Mouse (Mus musculus) liver, adult 2 months (tissue): ENCODE measurements at regions not wholly inside any gene's neighbourhood (a gene's known extent, or its start where the extent isn't known, plus 50 kb on each side); places are given as distances from the start of the nearest gene placed in this dataset.

Experiments
- DNase-seq: peaks from one replicate; pipeline ENCODE4 v3.0.0-alpha.2; 2011; ENCODE audit warnings: low read depth, low spot score; ENCODE audit errors: extremely low read depth
- H3K27ac ChIP-seq: fragments of 200-500 bp; replicated peaks from 2 replicates; pipeline ENCODE4 v1.5.1; 2012; ENCODE audit warnings: low read depth, mild to moderate bottlenecking, control low read depth, inconsistent platforms, low read length; ENCODE audit not compliant: insufficient read depth
- H3K27me3 ChIP-seq: fragments of 200-500 bp; 2 replicates; pipeline ENCODE4 v1.6.1; 2012; ENCODE audit warnings: mild to moderate bottlenecking, moderate library complexity, low read length, inconsistent platforms; ENCODE audit not compliant: control insufficient read depth, insufficient read depth
- H3K36me3 ChIP-seq: fragments of 200-500 bp; 2 replicates; pipeline ENCODE4 v1.6.1; 2012; ENCODE audit warnings: low read length, inconsistent platforms; ENCODE audit not compliant: control insufficient read depth, insufficient read depth
- H3K4me1 ChIP-seq: fragments of 200-500 bp; 2 replicates; pipeline ENCODE4 v1.6.1; 2011; ENCODE audit warnings: low read length; ENCODE audit not compliant: control insufficient read depth, insufficient read depth
- H3K4me3 ChIP-seq: fragments of 200-500 bp; 2 replicates; pipeline ENCODE4 v1.5.1; 2011; ENCODE audit warnings: low read depth, mild to moderate bottlenecking, control low read depth, low read length, moderate library complexity; ENCODE audit not compliant: insufficient read depth
- H3K79me2 ChIP-seq: fragments of 200-500 bp; 2 replicates; pipeline ENCODE4 v1.6.1; 2012; ENCODE audit warnings: inconsistent platforms, mild to moderate bottlenecking, low read length, moderate library complexity; ENCODE audit not compliant: control insufficient read depth, insufficient read depth
- H3K9ac ChIP-seq: fragments of 200-500 bp; 2 replicates; pipeline ENCODE4 v1.6.1; 2012; ENCODE audit warnings: low read depth, mild to moderate bottlenecking, control low read depth, inconsistent platforms, low read length
- CTCF ChIP-seq: fragments of 200-500 bp; IDR thresholded peaks from 2 replicates; pipeline ENCODE4 v1.5.1; 2011; ENCODE audit warnings: low read depth, low read length, control low read depth
- POLR2A ChIP-seq: fragments of 200-500 bp; IDR thresholded peaks from 2 replicates; pipeline ENCODE4 v1.6.1; 2011; ENCODE audit warnings: low read length, control low read depth; ENCODE audit not compliant: insufficient read depth; ENCODE audit errors: extremely low read depth
- WGBS: fragments of 180-500 bp; shearing (Covaris S2); methylation state at CpG from one replicate; pipeline ENCODE4 v1.1.7; 2018; 5-methylcytosine and 5-hydroxymethylcytosine counted together

DNA sequence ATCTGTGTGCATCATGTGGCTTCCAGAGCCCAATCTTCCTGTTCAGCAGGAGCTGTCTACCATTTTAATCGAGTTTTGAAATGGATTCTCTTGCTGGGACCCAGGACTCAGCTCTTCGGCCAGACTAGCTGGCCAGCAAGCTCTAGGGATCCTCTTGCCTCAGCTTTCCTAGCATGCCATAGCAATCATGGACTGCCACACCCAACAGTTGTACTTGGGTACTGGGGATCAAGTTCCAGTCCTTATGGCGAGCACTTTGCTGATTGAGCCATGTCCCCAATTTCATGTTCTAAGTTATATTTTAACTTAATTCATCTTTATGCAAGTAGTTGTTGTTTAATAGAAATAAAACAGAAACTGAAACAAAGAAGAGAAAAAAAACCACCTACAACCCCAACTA, 202.1 kb downstream of the Bmp2 start:
- 65% methylated on average over 3 of the region's 3 CpGs for WGBS
- Histone ChIP-seq H3K27ac (no peak overlapping the region), H3K4me3 (no peak overlapping the region)

DNA sequence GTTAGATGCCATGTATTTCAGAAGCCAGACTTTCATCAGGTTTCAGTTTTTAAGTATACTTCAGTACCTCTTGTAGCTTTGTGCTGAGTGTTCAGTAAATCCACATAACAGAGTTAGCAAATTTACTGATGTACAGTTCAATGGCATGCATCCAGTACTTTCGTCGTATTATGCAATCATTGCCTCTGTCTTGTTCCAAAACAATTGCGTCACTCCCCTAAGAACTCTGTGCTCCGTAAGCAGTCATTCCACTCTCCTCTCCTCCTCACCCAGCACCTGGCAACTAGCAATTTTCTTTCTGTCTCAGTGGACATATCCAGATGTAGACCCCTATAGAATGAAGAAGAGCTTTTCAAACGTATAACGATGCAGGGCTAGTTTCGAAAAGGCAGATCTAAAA, 209.5 kb downstream of the Bmp2 start:
- Histone ChIP-seq H3K79me2 (no peaks in the 10 kb centered on the region), H3K4me1 (peaks cover 3% of the 10 kb centered on the region; the same call in 1 of the 2 replicates), H3K27me3 (no peaks in the 10 kb centered on the region; the same call in 1 of the 2 replicates), H3K9ac (no peak overlapping the region), H3K4me3 (no peak overlapping the region), H3K36me3 (no peaks in the 10 kb centered on the region), H3K27ac (no peak overlapping the region)
- DNase-seq = peak; percentile 97
- 31% methylated on average over 7 of the region's 7 CpGs for WGBS
- TF ChIP-seq CTCF (no peak), POLR2A (no peak)

More for the DNA sequence above, 202.1 kb downstream of the Bmp2 start:
- Histone ChIP-seq H3K4me1 (peaks cover 2% of the 10 kb centered on the region; the same call in 1 of the 2 replicates), H3K36me3 (no peaks in the 10 kb centered on the region), H3K9ac (no peak overlapping the region), H3K27me3 (no peaks in the 10 kb centered on the region), H3K79me2 (no peaks in the 10 kb centered on the region)
- DNase-seq = peak; percentile 27
- TF ChIP-seq POLR2A = no peak
- TF ChIP-seq CTCF = no peak

- H3K36me3 ChIP-seq = no peaks in the 10 kb centered on the region
- H3K27me3 ChIP-seq = no peaks in the 10 kb centered on the region
- H3K27ac ChIP-seq = no peak overlapping the region
- WGBS = 28% methylated on average over 1 of the region's 1 CpGs
- H3K4me3 ChIP-seq = no peak overlapping the region
- H3K4me1 ChIP-seq = no peaks in the 10 kb centered on the region; the same call in 1 of the 2 replicates
- DNase-seq = peak; percentile 92
- no peak overlapping the region for H3K9ac ChIP-seq
- no peaks in the 10 kb centered on the region for H3K79me2 ChIP-seq
- TF ChIP-seq CTCF (no peak), POLR2A (no peak)
Measured at GRCm38 (mm10) chr2:133768546-133768945, 216.6 kb downstream of the Bmp2 start.

DNA sequence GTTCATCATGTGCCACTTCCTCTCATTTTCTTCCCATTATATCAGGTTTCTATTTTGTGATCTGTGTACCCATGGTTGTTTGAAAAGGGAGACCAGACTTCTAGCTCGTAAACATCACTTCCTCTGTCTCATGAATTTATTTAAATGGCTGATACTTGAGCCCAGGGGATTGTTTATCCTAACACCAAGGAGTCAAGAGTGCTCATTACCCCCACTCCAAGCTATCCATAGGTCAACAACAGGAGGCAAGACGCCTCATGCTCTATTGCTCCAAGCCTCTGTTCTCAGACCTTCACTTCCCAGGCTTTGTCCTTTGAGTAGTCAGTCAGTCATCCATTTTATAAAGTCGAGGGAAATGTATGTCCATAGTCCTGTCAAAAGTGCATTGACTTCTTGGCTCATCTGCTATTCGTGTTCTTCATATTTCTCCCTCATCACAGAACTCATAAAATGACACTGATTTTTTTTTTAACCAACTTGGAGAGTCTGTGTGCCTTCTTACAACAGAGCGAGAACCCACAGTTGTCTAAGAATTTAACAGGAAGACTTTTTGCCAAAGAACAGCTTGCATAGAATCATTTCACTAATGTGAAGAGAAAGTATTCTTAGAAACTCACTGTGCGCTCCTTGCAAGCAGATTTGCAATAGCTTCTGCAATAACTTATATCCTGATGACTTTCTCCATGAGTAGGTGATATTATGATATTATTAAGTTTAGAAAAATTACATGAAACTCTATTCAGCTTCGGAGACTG, 231.8 kb downstream of the Bmp2 start:
- Histone ChIP-seq H3K36me3 (no peaks in the 10 kb centered on the region), H3K27ac (no peak overlapping the region), H3K9ac (no peak overlapping the region), H3K79me2 (no peaks in the 10 kb centered on the region), H3K4me3 (no peak overlapping the region), H3K27me3 (no peaks in the 10 kb centered on the region), H3K4me1 (no peaks in the 10 kb centered on the region)
- TF ChIP-seq CTCF (no peak), POLR2A (no peak)
- DNase-seq = peak; percentile 29
- 60% methylated on average over 7 of the region's 7 CpGs for WGBS

- H3K79me2 ChIP-seq = no peaks in the 10 kb centered on the region
- no peak overlapping the region for H3K9ac ChIP-seq
- H3K36me3 ChIP-seq = no peaks in the 10 kb centered on the region
- TF ChIP-seq POLR2A = no peak
- TF ChIP-seq CTCF = no peak
- no peaks in the 10 kb centered on the region for H3K27me3 ChIP-seq
- DNase-seq = no peak
- H3K4me3 ChIP-seq = no peak overlapping the region
- no peak overlapping the region for H3K27ac ChIP-seq
- no peaks in the 10 kb centered on the region for H3K4me1 ChIP-seq
- 77% methylated on average over 1 of the region's 1 CpGs for WGBS
Measured at GRCm38 (mm10) chr2:133791031-133791430, 239.1 kb downstream of the Bmp2 start.

GRCm38 (mm10) chr2:133793293-133793692, 241.3 kb downstream of the Bmp2 start:
- TF ChIP-seq POLR2A = no peak
- Histone ChIP-seq H3K9ac (no peak overlapping the region), H3K27ac (no peak overlapping the region), H3K4me3 (no peak overlapping the region), H3K36me3 (no peaks in the 10 kb centered on the region), H3K4me1 (no peaks in the 10 kb centered on the region), H3K79me2 (no peaks in the 10 kb centered on the region), H3K27me3 (no peaks in the 10 kb centered on the region)
- DNase-seq = peak; percentile 31
- WGBS = 13% methylated on average over 2 of the region's 2 CpGs
